Mouse (Mus musculus): ENCODE results near the gene Ldha.
"Not testable (repeated sequence)": the region's sequence is repeated elsewhere in the genome, so short reads cannot be mapped to it uniquely, and the experiment has no call there.

The Ldha gene

GRCm38 (mm10) chr7:46840787-46841525, at the start of gene Ldha:
Ldha (plus strand) TSS chr7:46841475.
- no peak for DNase-seq

DNA sequence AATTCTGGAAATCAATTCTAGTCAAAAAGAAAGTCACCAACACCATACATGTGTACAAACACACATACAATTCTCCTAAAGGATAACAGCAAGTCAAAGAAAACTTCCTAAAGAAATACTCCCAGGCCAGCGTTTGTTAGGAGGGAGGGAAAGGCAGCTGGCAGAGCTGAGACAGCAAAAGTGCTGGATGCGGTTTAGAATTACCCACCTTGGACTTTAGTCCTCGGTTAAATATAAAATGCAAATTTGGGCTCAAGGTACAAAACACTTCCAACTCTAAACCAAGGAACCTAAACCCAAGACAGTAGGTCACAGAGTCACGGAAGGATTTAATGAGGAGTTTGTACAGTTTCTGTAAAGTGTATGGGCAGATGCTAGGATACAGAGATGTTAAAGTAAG, 47.4 kb upstream of the Ldha start:
- no peak for DNase-seq

- peak; percentile 99 for DNase-seq
These were observed 45.7 kb upstream of the Ldha start, which contains the start of the genes Hps5 and Gtf2h1 for GRCm38 (mm10) chr7:46795287-46796205. Hps5 (minus strand) TSS chr7:46796064. Gtf2h1 (plus strand) TSS chr7:46796103.

DNA sequence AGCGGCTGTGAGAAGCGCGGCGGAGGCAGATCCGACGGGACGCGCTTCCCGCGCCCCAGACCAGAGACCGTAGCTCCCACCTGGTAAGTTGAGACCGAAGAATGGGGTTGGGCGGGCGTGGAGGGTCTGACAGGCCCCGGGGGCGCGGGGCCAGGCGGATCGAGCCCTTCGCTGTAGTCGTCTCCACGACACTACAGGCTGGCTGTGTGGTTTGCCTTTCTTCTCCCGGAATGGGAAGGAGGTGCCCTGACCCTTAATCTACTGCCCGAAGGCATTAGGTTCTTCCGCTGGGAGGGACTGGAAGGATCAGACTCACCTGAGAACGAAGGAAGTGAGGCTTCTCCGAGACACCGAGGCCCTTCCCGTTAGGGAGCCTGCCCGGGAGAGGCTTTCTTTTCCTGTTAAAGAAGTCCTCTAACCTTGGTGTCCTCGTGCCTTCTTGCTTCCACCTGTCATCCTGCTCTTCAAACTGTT, 45.0 kb upstream of the Ldha start:
- DNase-seq: no peak

DNA sequence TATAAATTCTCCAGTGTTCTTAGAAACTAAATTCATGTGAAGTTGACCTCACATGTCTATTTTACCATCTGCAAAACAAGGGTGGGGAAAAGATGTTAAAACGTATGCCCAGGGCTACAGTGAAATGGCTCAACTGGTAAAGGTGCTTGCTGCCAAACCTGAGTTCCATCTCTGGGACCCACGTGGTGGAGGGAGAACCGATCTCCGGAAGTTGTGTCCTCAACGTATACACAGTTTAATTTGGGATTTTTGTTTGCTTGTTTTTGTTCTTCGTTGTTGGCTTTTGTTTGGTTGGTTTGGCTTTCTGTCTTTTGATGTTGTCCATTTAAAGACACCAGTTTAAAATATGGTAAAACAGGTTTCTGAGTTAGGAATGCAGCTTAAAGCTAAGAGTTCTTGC, 44.5 kb upstream of the Ldha start:
- DNase-seq: no peak

- no peak for DNase-seq
These were observed 30.9 kb upstream of the Ldha start for GRCm38 (mm10) chr7:46810325-46810724.

DNA sequence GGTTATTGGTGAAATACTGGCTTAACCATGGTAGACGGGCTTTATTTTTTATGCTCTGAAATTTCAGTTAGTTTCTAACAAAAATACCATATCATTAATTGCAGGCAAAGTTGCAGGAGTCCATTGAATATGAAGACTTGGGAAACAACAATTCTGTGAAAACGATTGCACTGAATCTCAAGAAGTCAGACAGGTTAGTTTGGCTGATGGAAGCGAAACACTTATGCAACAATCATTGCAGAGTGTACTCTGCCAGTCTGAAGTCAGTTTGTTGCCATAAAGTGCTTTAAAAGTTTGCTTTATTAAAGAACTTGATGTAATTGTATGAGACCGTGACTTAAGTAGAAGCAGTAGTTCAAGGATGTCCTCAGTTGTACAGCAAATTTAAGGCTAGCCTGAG, 27.3 kb upstream of the Ldha start:
- DNase-seq: no peak

- DNase-seq: not testable (repeated sequence)
These were observed 20.2 kb upstream of the Ldha start for GRCm38 (mm10) chr7:46820876-46821632.

DNA sequence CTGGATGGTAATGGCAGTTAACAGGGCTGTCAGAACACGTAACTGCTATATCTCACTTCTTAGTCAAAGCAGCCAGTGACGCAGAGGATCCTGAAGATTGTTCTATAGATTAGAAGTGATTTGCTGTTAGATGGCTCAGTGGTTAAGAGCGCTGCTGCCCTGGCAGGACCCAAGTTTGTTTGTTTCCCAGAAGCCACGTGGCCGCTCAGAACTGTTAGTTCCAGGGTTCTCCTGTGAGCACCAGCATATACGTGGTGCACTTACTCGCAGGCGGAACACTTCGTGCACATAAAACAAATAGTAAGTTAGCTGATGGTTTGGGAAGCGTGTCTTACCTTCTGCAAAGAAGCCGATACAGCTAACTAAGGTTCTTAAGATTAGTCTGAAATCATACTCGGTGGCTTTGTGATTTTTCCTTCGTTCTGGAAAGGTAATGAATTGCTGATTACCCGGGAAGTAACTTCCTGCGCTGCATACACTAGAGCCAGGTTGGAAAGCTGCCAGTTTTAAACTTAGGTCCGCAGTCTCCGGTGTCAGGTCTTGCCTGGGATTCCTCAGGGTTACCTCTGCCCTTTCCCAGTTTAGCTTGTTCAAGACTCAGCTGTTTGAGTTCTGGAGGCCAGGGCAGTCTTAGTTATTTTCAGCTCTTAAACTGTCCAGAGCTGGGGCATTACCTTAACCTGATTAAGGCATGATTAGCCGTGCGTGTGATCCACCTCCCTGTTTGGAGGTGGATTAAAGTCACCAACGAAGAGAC, 14.1 kb upstream of the Ldha start:
- no peak for DNase-seq

DNA sequence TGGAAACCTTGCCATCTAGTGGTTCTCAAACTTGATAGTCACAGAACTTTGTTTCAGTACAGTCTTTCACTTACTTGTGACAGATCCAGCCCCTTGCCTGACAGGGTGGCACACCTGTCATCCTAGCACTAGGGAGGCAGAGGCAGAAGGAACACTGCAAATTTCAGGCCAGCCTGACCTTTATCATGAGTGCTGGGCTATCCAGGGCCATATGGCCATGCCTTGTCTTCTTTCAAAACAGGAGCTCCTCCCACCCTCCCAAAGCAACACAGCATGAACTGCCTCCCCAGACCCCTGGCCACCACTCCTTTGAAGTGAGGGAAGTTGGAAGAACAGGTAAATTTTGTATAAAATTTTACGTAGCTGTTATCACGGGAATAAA, 13.5 kb upstream of the Ldha start:
- DNase-seq: no peak

GRCm38 (mm10) chr7:46829911-46830310, 11.4 kb upstream of the Ldha start:
- no peak for DNase-seq

- DNase-seq: peak; percentile 42
These were observed 10.3 kb upstream of the Ldha start for GRCm38 (mm10) chr7:46830799-46831590.

DNA sequence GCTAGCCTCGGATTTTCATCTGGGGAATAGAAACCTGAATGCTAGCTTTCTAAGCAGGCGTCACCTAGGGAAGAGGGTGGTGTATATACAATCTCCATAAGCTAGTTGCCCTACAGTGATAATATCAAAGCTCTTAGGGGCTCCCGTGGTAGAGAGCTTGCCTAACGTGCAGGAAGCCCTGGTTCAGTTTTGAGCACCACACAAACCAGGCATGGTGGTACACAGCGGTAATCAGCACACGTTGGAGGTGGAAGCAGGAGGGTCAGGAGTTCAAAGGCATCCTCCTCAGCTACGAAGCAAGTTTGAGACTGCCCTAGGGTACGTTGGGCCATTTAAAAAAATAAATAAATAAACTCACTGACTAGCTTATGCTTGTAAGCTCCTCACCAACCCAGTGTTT, 9.6 kb upstream of the Ldha start:
- no peak for DNase-seq

DNA sequence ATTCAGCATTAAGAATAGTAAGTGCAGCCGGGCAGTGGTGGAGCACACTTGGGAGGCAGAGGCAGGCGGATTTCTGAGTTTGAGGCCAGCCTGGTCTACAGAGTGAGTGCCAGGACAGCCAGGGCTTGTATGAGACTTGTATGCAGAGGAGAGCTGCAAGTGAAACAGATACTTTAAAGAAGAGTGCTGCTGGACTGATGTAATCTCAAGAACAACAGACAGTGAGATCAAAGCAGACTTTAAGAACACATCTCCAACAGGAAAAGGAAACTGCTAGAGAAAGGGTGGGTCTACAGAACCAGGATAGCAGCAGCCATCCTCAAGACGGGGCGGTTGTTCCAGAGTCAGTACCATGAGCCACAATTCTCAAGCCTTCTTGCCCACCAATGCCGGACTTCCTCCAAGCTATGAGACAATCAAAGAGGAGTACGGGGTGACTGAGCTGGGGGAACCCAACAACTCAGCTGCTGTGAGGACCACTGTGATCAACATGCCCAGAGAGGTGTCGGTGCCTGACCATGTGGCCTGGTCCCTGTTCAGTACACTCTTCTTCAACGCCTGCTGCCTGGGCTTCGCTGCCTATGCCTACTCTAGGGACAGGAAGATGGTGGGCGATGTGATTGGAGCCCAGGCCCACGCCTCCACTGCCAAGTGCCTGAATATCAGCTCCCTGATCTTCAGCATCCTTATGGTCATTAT, 9.0 kb upstream of the Ldha start:
- peak; percentile 29 for DNase-seq

- peak; percentile 72 for DNase-seq
These were observed 8.0 kb upstream of the Ldha start for GRCm38 (mm10) chr7:46833266-46833665.

- DNase-seq: no peak
These were observed 7.5 kb upstream of the Ldha start for GRCm38 (mm10) chr7:46833670-46834255.

DNA sequence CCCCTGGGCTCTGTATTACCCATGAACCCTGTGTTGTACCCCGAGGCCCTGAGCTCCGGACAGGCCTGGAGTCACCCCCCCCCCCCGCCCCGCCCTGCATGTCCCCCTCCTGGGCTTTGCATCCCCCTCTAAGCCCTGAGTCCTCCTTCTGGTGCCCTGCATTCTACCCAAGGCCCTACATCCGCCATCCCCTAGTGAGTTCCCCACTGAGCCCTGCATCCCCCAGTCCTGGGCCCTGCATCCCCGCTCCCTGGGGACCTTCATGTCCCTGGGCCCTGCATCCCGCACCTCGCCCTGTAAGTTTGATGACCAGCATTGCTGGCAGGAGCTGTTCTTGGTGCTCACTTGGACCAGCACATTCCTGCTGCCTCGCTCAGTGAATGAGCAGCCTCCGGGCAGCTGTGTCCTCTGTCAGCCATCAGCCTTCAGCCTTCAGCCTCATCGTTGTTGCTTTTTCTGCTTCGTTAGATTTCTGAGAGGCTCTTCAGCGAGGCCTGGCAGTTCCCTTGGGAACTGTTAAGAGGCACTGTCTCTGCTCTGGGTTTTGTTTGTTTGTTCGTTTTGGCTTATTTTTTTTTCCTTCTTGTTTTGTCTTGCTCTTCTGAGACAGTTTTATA, 6.2 kb upstream of the Ldha start:
- no peak for DNase-seq

DNA sequence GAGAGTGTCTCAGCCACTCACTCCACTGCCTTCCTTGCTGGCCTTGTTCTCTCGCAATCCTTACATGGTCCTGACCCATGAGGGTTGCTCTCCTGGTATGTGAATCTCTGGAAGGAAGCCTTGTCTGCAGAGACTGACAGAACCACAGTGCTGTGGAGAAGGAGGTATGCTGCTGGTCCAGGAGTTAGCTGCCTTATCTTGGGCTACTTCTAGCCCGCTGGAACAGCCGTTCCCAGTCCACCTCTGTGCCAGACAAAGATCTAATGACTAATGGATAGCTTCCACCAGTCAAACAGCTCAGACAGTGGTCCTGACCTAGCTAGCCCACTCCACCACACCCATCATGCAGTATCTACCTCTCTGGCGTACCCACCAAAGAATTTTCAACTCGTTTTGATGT, 4.9 kb upstream of the Ldha start:
- no peak for DNase-seq

DNA sequence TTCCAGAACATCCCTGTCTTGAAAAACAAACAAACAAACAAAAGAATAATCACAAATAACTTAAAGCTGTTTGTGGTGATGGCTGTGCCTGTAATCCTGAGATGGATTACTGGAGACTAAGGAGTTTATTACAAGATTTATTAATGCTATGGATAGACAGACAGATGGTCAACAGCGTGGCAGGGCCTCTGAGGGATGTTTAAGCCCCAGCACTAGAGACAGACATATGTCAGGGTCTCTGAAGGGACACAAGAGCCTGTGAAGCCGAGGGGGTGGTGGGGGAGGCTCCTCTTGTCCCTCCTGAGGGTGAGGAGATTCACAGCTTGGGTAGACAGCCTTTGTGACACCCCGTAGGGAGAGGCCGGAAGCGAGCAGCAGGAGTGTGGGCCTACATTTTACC, 4.2 kb upstream of the Ldha start:
- DNase-seq: no peak

- peak; percentile 38 for DNase-seq
These were observed 3.1 kb upstream of the Ldha start for GRCm38 (mm10) chr7:46838104-46838671.

All from thymus, postnatal 25 days (tissue).